Mouse (Mus musculus) midbrain, embryonic 14.5 days (tissue): ENCODE results near the gene Mybphl. TPM values are rescaled to one million over a fixed set of nuclear protein-coding genes. Genes with fewer than 3 reads are reported as not detected.

ENCODE experiments used
- ATAC-seq: fragments of 200-750 bp; cut with Nextera tagmentation; 2 replicates; pipeline ENCODE4 v1.8.0; 2017; ENCODE audit warnings: moderate number of reproducible peaks, moderate library complexity; ENCODE audit not compliant: low FRiP score, low TSS enrichment
- DNase-seq: peaks from one replicate; pipeline ENCODE4 v3.0.0-alpha.2; 2015
- H3K27ac ChIP-seq: fragments of 300-500 bp; sonication (generic); replicated peaks from 2 replicates; pipeline ENCODE4 v1.5.1; 2014; ENCODE audit warnings: mild to moderate bottlenecking, low read depth, low read length, moderate library complexity
- H3K27me3 ChIP-seq: fragments of 300-500 bp; sonication (generic); 2 replicates; pipeline ENCODE4 v1.6.1; 2014; ENCODE audit warnings: low read length, control low read depth, mixed read lengths; ENCODE audit not compliant: control insufficient read depth, insufficient read depth
- H3K36me3 ChIP-seq: fragments of 300-500 bp; sonication (generic); 2 replicates; pipeline ENCODE4 v1.6.1; 2014; ENCODE audit warnings: low read length, control low read depth; ENCODE audit not compliant: control insufficient read depth, insufficient read depth
- H3K4me1 ChIP-seq: fragments of 300-500 bp; sonication (generic); 2 replicates; pipeline ENCODE4 v1.6.1; 2014; ENCODE audit warnings: mild to moderate bottlenecking, antibody characterized with exemption, low read length, control low read depth; ENCODE audit not compliant: control insufficient read depth, insufficient read depth
- H3K4me2 ChIP-seq: fragments of 300-500 bp; sonication (generic); 2 replicates; pipeline ENCODE4 v1.6.1; 2014; ENCODE audit warnings: mild to moderate bottlenecking, low read length, moderate library complexity
- H3K4me3 ChIP-seq: fragments of 300-500 bp; sonication (generic); replicated peaks from 2 replicates; pipeline ENCODE4 v1.5.1; 2014; ENCODE audit warnings: low read depth, low read length
- H3K9ac ChIP-seq: fragments of 300-500 bp; sonication (generic); replicated peaks from 2 replicates; pipeline ENCODE4 v1.6.1; 2014; ENCODE audit warnings: mild to moderate bottlenecking, low read length, moderate library complexity
- H3K9me3 ChIP-seq: fragments of 300-500 bp; sonication (generic); 2 replicates; pipeline ENCODE4 v1.6.1; 2016; ENCODE audit warnings: low read length, control low read depth, mixed read lengths; ENCODE audit not compliant: control insufficient read depth
- WGBS: fragments of 180-500 bp; shearing (Covaris S2); extraction: QIAGEN DNeasy Blood & Tissue Kit; methylation state at CpG from one replicate; pipeline ENCODE4 v1.1.7; 2014; 5-methylcytosine and 5-hydroxymethylcytosine counted together
- polyA plus RNA-seq: library from polyadenylated mRNA; unstranded; fragments of >200 nt; fragmentation: Nextera tagmentation; extraction: Ambion mirVana; gene quantifications from 2 replicates; pipeline ENCODE4 v1.2.1, GENCODE M21; 2014

The Mybphl gene
- polyA plus RNA-seq, 1 experiment from 2014 or later = not detected

- Histone ChIP-seq H3K4me1 (peaks cover 22% of the 10 kb centered on the region), H3K9ac (no peak overlapping the region; the same call in 1 of the 2 replicates), H3K36me3 (peaks cover 44% of the 10 kb centered on the region), H3K4me3 (peak overlapping the region; percentile 10; the same call in 1 of the 2 replicates), H3K9me3 (no peaks in the 10 kb centered on the region), H3K27ac (peak overlapping the region; percentile 47), H3K4me2 (peak overlapping the region; percentile 51), H3K27me3 (no peaks in the 10 kb centered on the region)
- DNase-seq (peak; percentile 88), ATAC-seq (peak; percentile 79)
- 17% methylated on average over 11 of the region's 11 CpGs for WGBS
Observed at GRCm38 (mm10) chr3:108423844-108424801, 59.4 kb downstream of the Mybphl start.

- Histone ChIP-seq H3K4me2 (no peak overlapping the region), H3K36me3 (peaks cover 54% of the 10 kb centered on the region), H3K4me1 (peaks cover 22% of the 10 kb centered on the region), H3K9ac (no peak overlapping the region), H3K4me3 (no peak overlapping the region), H3K27me3 (no peaks in the 10 kb centered on the region), H3K27ac (peak overlapping the region; percentile 53), H3K9me3 (no peaks in the 10 kb centered on the region)
- ATAC-seq (no peak), DNase-seq (no peak)
- WGBS = 32% methylated on average over 7 of the region's 7 CpGs
Observed at GRCm38 (mm10) chr3:108424944-108425623, 60.4 kb downstream of the Mybphl start.

- H3K4me1 ChIP-seq = peaks cover 22% of the 10 kb centered on the region
- H3K4me2 ChIP-seq = no peak overlapping the region
- no peaks in the 10 kb centered on the region for H3K9me3 ChIP-seq
- no peak overlapping the region for H3K9ac ChIP-seq
- H3K36me3 ChIP-seq = peaks cover 56% of the 10 kb centered on the region
- 63% methylated on average over 6 of the region's 6 CpGs for WGBS
- H3K4me3 ChIP-seq = no peak overlapping the region
- no peaks in the 10 kb centered on the region for H3K27me3 ChIP-seq
- DNase-seq (no peak), ATAC-seq (no peak)
- H3K27ac ChIP-seq = peak overlapping the region; percentile 53
Observed at GRCm38 (mm10) chr3:108425624-108426018, 60.9 kb downstream of the Mybphl start.

Other genes starting within 250 kb of the Mybphl start
- gene Gnai3, start 218.8 kb upstream of the Mybphl start, polyA plus RNA-seq = 107 and 150 TPM in 2 replicates
- 1.4 and 2.6 TPM in 2 replicates for gene Gpr61, start 210.0 kb upstream of the Mybphl start, polyA plus RNA-seq
- 10.2 and 10.3 TPM in 2 replicates for gene Amigo1, start 178.6 kb upstream of the Mybphl start, polyA plus RNA-seq
- gene Cyb561d1, start 163.7 kb upstream of the Mybphl start, polyA plus RNA-seq = 2.7 and 4.3 TPM in 2 replicates
- 26.5 and 27.9 TPM in 2 replicates for gene Atxn7l2, start 154.0 kb upstream of the Mybphl start, polyA plus RNA-seq
- gene Sypl2, start 138.3 kb upstream of the Mybphl start, polyA plus RNA-seq = 0.42 and 0.43 TPM in 2 replicates
- gene Psma5, start 108.0 kb upstream of the Mybphl start, polyA plus RNA-seq = 249 and 256 TPM in 2 replicates
- gene Sort1, start 80.8 kb upstream of the Mybphl start, polyA plus RNA-seq = 23.4 and 28.6 TPM in 2 replicates
- gene Psrc1, start 18.9 kb downstream of the Mybphl start, polyA plus RNA-seq = 7.4 and 12.4 TPM in 2 replicates
- gene Celsr2, start 50.6 kb downstream of the Mybphl start, polyA plus RNA-seq = 49.5 and 59.4 TPM in 2 replicates
- gene Sars, start 80.3 kb downstream of the Mybphl start, polyA plus RNA-seq = 205 and 217 TPM in 2 replicates
- gene 1700013F07Rik, start 169.2 kb downstream of the Mybphl start, polyA plus RNA-seq = 1.6 and 1.9 TPM in 2 replicates
- gene 5330417C22Rik, start 171.6 kb downstream of the Mybphl start, polyA plus RNA-seq = 18.8 and 21.8 TPM in 2 replicates
- gene Tmem167b, start 197.6 kb downstream of the Mybphl start, polyA plus RNA-seq = 45.5 and 63.0 TPM in 2 replicates
- 63.4 and 63.6 TPM in 2 replicates for gene Taf13, start 206.8 kb downstream of the Mybphl start, polyA plus RNA-seq
- gene Wdr47, start 226.4 kb downstream of the Mybphl start, polyA plus RNA-seq = 83.3 and 123 TPM in 2 replicates